Mouse (Mus musculus) liver, postnatal 0 days (tissue): ENCODE data around the gene Doc2g.

Source experiments
- CTCF ChIP-seq: sonication (generic); IDR thresholded peaks from 2 replicates; pipeline ENCODE4 v1.5.1; 2016; ENCODE audit warnings: antibody characterized with exemption, low read depth
- EP300 ChIP-seq: IDR thresholded peaks from 2 replicates; pipeline ENCODE4 v1.6.1; 2016; ENCODE audit warnings: antibody characterized with exemption, low read depth, mild to moderate bottlenecking

DNA sequence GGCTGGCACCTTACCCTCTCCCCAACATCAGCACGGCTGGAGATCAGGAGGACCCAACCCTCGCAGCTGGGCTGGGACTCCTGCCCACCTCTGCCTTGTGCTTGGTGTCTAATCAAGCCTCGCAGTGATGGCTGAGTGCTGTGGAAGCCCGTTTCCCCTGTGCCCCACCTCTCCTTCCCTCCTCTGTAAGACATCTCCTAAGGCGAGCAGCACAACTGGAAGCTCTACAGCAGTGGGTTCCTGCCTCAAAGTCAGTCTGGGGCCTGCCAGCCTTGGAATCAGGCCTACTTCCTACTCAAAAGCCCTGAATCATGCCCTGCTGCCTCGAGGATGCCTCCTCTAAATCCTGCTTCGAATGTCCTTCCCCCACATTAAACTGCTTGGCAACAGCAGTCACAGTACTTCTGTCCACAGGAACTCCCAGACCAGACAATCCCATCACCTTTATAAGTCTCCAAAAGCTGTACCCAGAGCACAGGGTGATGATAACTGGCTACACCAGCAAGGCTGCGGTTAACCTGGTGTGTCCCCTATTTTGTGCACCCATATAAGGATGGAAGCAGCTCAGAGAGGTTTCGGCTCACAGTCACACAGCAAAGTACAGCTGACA lies 3.9 kb upstream of the Doc2g start:
- TF ChIP-seq CTCF: no peak
- TF ChIP-seq EP300: no peak
